Mouse (Mus musculus): ENCODE data around the gene Gm3417. TPM values are rescaled to one million over a fixed set of nuclear protein-coding genes. Genes with fewer than 3 reads are reported as not detected.
"Not testable (repeated sequence)": the region's sequence is repeated elsewhere in the genome, so short reads cannot be mapped to it uniquely, and the experiment has no call there.

Gm3417 gene
- polyA plus RNA-seq, 1 experiment from 2014 or later: not detected

GRCm38 (mm10) chr17:14990116-14990702 lies 11.6 kb upstream of the Gm3417 start:
- H3K27ac ChIP-seq; H3K27me3 ChIP-seq (replicated peaks); H3K9me3 ChIP-seq; H3K4me2 ChIP-seq; H3K4me3 ChIP-seq; H3K36me3 ChIP-seq (replicated peaks); H3K9ac ChIP-seq; H3K4me1 ChIP-seq; ATAC-seq (replicated peaks): not testable (repeated sequence)
- 74% methylated on average over 4 of the region's 5 CpGs for WGBS

GRCm38 (mm10) chr17:14977718-14978361 lies 750 bp downstream of the Gm3417 start:
- Histone ChIP-seq H3K4me3 (0 out of 2 replicates have a peak overlapping the region, but pooled peaks have one; percentile 13), H3K4me2 (peak overlapping the region; percentile 36)
- ATAC-seq (replicated peaks): peak; percentile 2; the same call in 1 of the 2 replicates
- H3K36me3 ChIP-seq (replicated peaks); H3K9ac ChIP-seq; H3K9me3 ChIP-seq; H3K27ac ChIP-seq; H3K4me1 ChIP-seq; H3K27me3 ChIP-seq (replicated peaks): not testable (repeated sequence)
- WGBS: 0% methylated on average over 4 of the region's 7 CpGs

GRCm38 (mm10) chr17:14968373-14968913 lies 10.1 kb downstream of the Gm3417 start:
- not testable (repeated sequence) for H3K4me3 ChIP-seq; H3K36me3 ChIP-seq (replicated peaks); H3K9ac ChIP-seq; H3K27ac ChIP-seq; ATAC-seq (replicated peaks); H3K4me2 ChIP-seq; H3K4me1 ChIP-seq; H3K9me3 ChIP-seq; H3K27me3 ChIP-seq (replicated peaks)
- WGBS: no CpG with 5 or more reads among the region's 6 CpGs

- H3K36me3 ChIP-seq (replicated peaks); H3K27me3 ChIP-seq (replicated peaks); H3K27ac ChIP-seq; H3K9me3 ChIP-seq; H3K4me3 ChIP-seq; H3K4me2 ChIP-seq; H3K9ac ChIP-seq: not testable (repeated sequence)
- H3K4me1 ChIP-seq: peaks cover 14% of the 10 kb centered on the region
- no CpG with 5 or more reads among the region's 44 CpGs for WGBS
- ATAC-seq (replicated peaks): peak; percentile 94
Measured at GRCm38 (mm10) chr17:14961557-14962154, 16.9 kb downstream of the Gm3417 start.

GRCm38 (mm10) chr17:14960951-14961556 lies 17.5 kb downstream of the Gm3417 start, which contains the start of gene Phf10:
Phf10 (minus strand) TSS chr17:14961273.
- Histone ChIP-seq H3K9ac (peak within 1 kb of the TSS; percentile 70), H3K4me2 (peak within 1 kb of the TSS; percentile 96), H3K4me3 (peak within 1 kb of the TSS; percentile 78), H3K4me1 (peaks cover 14% of the 10 kb centered on the region), H3K27ac (peak within 1 kb of the TSS; percentile 70; the same call in 1 of the 2 replicates)
- under 1% methylated on average over 50 of the region's 100 CpGs for WGBS
- ATAC-seq (replicated peaks): peak; percentile 84
- H3K27me3 ChIP-seq (replicated peaks); H3K36me3 ChIP-seq (replicated peaks); H3K9me3 ChIP-seq: not testable (repeated sequence)

- Histone ChIP-seq H3K27ac (no peak overlapping the region), H3K36me3 (replicated peaks) (no peaks in the 10 kb centered on the region), H3K9ac (peak overlapping the region; percentile 70), H3K4me3 (peak overlapping the region; percentile 78), H3K4me1 (peaks cover 14% of the 10 kb centered on the region), H3K9me3 (no peaks in the 10 kb centered on the region), H3K4me2 (peak overlapping the region; percentile 96), H3K27me3 (replicated peaks) (no peaks in the 10 kb centered on the region)
- peak; percentile 25 for ATAC-seq (replicated peaks)
- WGBS: 0% methylated on average over 23 of the region's 23 CpGs
Measured at GRCm38 (mm10) chr17:14960520-14960919, 18.1 kb downstream of the Gm3417 start.

DNA sequence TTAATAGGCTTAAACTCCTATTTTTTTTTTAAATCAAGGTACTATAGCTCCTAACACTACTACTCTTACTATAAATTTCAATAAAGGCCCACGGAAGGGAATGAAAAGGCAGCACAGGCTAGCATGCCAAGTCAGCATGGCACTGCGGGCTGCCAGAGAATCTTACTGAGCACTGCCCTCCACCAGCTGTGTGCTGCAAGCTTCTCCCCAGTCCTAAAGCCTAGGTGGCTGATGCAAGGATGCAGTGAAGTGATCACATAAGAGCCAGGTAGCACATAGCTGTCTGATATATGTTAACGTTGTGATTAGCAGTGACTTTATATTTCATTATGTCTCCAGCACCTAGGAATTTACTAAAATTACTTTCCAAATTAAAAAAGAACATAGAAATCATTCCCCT lies 18.6 kb downstream of the Gm3417 start:
- Histone ChIP-seq H3K36me3 (replicated peaks) (no peaks in the 10 kb centered on the region), H3K4me3 (peak overlapping the region; percentile 27), H3K9me3 (no peaks in the 10 kb centered on the region), H3K4me1 (peaks cover 14% of the 10 kb centered on the region), H3K4me2 (peak overlapping the region; percentile 96), H3K27ac (no peak overlapping the region), H3K9ac (peak overlapping the region; percentile 31; the same call in 1 of the 2 replicates), H3K27me3 (replicated peaks) (no peaks in the 10 kb centered on the region)
- WGBS: 18% methylated on average over 3 of the region's 3 CpGs
- no peak for ATAC-seq (replicated peaks)

DNA sequence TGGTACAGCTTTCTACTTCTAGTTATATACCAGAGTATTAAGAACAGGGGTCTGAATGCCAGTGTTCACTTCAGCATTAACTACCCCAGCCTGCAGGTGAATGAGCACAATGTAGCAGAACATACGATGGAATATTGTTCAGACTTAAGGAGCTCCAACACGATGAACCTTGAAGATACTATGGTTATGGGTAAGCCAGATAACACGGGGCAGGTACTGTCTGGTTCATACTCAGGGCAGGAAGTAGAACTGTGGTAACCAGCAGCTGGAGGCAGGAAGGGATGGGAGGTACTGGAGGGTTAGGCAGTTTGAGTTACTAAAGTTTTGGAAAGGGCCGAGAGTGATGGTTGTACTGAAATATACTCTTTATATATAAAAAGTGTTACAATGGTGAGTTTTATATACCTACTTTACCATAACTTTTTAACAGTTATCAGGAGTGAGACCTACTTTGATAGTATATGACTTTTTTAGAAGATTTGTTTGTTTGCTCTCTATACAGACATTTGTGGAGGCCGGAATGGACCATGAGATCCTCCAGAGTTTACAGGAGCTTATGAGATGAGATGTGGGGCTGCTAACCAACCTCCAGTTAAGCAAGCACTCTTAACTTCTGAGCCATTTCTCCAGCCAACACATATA lies 19.8 kb downstream of the Gm3417 start:
- no peak for ATAC-seq (replicated peaks)
- Histone ChIP-seq H3K9me3 (no peaks in the 10 kb centered on the region), H3K27me3 (replicated peaks) (no peaks in the 10 kb centered on the region), H3K4me2 (no peak overlapping the region), H3K27ac (no peak overlapping the region), H3K36me3 (replicated peaks) (peaks cover 6% of the 10 kb centered on the region), H3K4me1 (peaks cover 14% of the 10 kb centered on the region), H3K4me3 (no peak overlapping the region), H3K9ac (no peak overlapping the region)
- WGBS: 93% methylated on average over 5 of the region's 5 CpGs

GRCm38 (mm10) chr17:14953452-14953851 lies 25.1 kb downstream of the Gm3417 start:
- peaks cover 1% of the 10 kb centered on the region; the same call in 1 of the 2 replicates for H3K4me1 ChIP-seq
- no peak overlapping the region for H3K4me3 ChIP-seq
- H3K4me2 ChIP-seq: no peak overlapping the region
- H3K9me3 ChIP-seq: no peaks in the 10 kb centered on the region
- WGBS: 92% methylated on average over 8 of the region's 8 CpGs
- H3K27ac ChIP-seq: no peak overlapping the region
- no peak for ATAC-seq (replicated peaks)
- no peak overlapping the region for H3K9ac ChIP-seq
- H3K36me3 ChIP-seq (replicated peaks): peaks cover 39% of the 10 kb centered on the region
- H3K27me3 ChIP-seq (replicated peaks): no peaks in the 10 kb centered on the region

DNA sequence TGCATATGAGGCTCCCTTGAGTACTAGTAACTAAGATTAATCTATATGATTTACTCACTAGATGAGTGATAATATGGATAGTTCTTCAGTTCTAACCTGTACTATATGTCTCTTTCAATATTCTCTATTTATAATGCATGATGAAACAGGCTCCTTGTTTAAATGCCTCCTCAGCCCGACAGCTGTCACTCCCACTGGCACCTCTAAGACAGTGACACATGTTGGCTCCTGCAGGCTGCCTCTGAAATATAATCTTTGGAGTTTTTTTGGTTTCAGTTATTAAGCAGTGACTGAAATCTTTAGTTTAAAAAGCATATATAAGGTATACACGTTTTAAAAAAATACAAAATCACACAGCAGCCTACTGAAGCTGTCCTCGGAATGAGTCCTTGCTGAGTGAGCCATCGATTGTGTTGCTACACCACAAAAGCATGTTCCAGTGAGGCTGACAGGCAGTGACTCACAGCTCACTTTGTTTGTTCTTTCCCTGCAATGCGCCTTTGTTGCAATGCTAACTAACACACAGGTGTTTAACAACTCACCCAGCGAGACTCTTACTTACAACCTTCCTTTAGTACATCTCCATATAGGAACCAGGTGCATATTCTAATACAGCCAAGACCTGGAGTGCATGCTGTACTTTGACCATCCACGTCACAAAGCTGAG lies 29.3 kb downstream of the Gm3417 start:
- Histone ChIP-seq H3K9me3 (no peaks in the 10 kb centered on the region), H3K36me3 (replicated peaks) (peaks cover 52% of the 10 kb centered on the region), H3K9ac (no peak overlapping the region), H3K27me3 (replicated peaks) (no peaks in the 10 kb centered on the region), H3K4me2 (no peak overlapping the region), H3K4me3 (no peak overlapping the region), H3K27ac (no peak overlapping the region), H3K4me1 (peaks cover 11% of the 10 kb centered on the region)
- 91% methylated on average over 7 of the region's 7 CpGs for WGBS
- no peak for ATAC-seq (replicated peaks)

DNA sequence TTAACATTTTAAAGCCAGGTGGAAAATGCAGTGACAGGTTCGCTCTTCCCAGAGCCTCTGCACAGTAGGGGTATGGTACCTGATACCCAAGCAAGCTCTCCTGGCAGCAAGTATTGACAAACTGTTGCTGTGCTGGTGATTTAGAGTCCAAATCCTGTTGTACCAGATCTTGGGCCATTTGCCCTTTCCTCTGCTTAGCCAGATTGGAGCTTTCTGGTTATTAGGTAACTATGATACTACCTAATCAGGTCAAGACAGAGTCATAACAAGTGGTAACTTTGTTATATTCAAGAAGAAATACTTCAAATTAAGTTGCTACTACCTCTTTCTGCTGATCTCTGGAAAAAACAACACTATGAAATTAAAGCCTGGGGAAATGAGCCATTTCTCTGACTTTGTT lies 34.0 kb downstream of the Gm3417 start:
- H3K9ac ChIP-seq: no peak overlapping the region
- no peaks in the 10 kb centered on the region for H3K27me3 ChIP-seq (replicated peaks)
- peaks cover 18% of the 10 kb centered on the region for H3K36me3 ChIP-seq (replicated peaks)
- H3K4me1 ChIP-seq: peaks cover 28% of the 10 kb centered on the region
- H3K4me3 ChIP-seq: no peak overlapping the region; the same call in 1 of the 2 replicates
- H3K9me3 ChIP-seq: no peaks in the 10 kb centered on the region
- no peak for ATAC-seq (replicated peaks)
- H3K27ac ChIP-seq: no peak overlapping the region
- WGBS: 89% methylated on average over 1 of the region's 1 CpGs
- peak overlapping the region; percentile 96; the same call in 1 of the 2 replicates for H3K4me2 ChIP-seq

Measured in midbrain, embryonic 15.5 days (tissue).